Mouse (Mus musculus) lung, embryonic 15.5 days (tissue): Measurements from ENCODE around the gene Cggbp1. TPM values are rescaled to one million over a fixed set of nuclear protein-coding genes. Genes with fewer than 3 reads are reported as not detected.

Experiments
- ATAC-seq: fragments of 200-750 bp; cut with Nextera tagmentation; 2 replicates; pipeline ENCODE4 v1.8.0; 2017; ENCODE audit warnings: moderate number of reproducible peaks, borderline replicate concordance; ENCODE audit not compliant: low FRiP score, low TSS enrichment; ENCODE audit errors: extremely low read depth
- H3K27ac ChIP-seq: fragments of 300-500 bp; sonication (generic); 2 replicates; pipeline ENCODE4 v1.5.1; 2015; ENCODE audit warnings: moderate library complexity, mild to moderate bottlenecking, inconsistent platforms
- H3K27me3 ChIP-seq: fragments of 300-500 bp; sonication (generic); 2 replicates; pipeline ENCODE4 v1.6.1; 2015; ENCODE audit warnings: inconsistent platforms
- H3K36me3 ChIP-seq: fragments of 300-500 bp; sonication (generic); 2 replicates; pipeline ENCODE4 v1.6.1; 2015; ENCODE audit warnings: inconsistent platforms
- H3K4me1 ChIP-seq: fragments of 300-500 bp; sonication (generic); 2 replicates; pipeline ENCODE4 v1.6.1; 2015; ENCODE audit warnings: inconsistent platforms
- H3K4me2 ChIP-seq: fragments of 300-500 bp; sonication (generic); 2 replicates; pipeline ENCODE4 v1.6.1; 2015; ENCODE audit warnings: inconsistent platforms, mild to moderate bottlenecking, moderate library complexity
- H3K4me3 ChIP-seq: fragments of 300-500 bp; sonication (generic); 2 replicates; pipeline ENCODE4 v1.5.1; 2015; ENCODE audit warnings: mild to moderate bottlenecking, inconsistent platforms
- H3K9ac ChIP-seq: fragments of 300-500 bp; sonication (generic); 2 replicates; pipeline ENCODE4 v1.6.1; 2015; ENCODE audit warnings: inconsistent platforms
- H3K9me3 ChIP-seq: fragments of 300-500 bp; sonication (generic); 2 replicates; pipeline ENCODE4 v1.6.1; 2016; ENCODE audit warnings: inconsistent platforms
- WGBS: fragments of 180-500 bp; shearing (Covaris S2); methylation state at CpG from one replicate; pipeline ENCODE4 v1.1.7; 2015; 5-methylcytosine and 5-hydroxymethylcytosine counted together
- polyA plus RNA-seq: library from polyadenylated mRNA; unstranded; fragments of >200 nt; fragmentation: Nextera tagmentation; extraction: Ambion mirVana; gene quantifications from 2 replicates; pipeline ENCODE4 v1.2.1, GENCODE M21; 2015

The Cggbp1 gene
- polyA plus RNA-seq, 1 experiment from 2014 or later = 88.1 TPM

DNA sequence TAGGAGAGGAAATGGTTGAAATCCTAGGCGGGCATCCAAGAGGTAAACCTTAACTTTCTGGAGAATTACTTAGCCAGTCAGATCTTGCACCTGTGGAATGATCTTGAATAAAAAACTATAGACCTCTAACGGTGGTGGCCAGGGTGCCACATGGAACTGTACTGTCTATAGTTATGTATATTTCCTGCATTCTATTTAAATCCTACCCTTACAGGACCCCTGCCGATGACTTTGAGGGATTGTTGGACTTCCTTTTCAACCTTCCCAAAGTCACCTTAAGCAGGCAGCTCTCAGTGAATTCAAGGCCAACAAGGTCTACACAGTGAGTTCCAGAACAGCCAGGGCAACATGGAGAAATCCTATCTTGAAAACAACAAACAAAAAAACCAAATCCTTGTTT, 37.7 kb downstream of the Cggbp1 start:
- Histone ChIP-seq H3K27ac (no peak overlapping the region), H3K4me2 (no peak overlapping the region), H3K36me3 (no peaks in the 10 kb centered on the region), H3K9me3 (no peaks in the 10 kb centered on the region), H3K4me3 (no peak overlapping the region), H3K27me3 (no peaks in the 10 kb centered on the region), H3K9ac (no peak overlapping the region), H3K4me1 (no peaks in the 10 kb centered on the region)
- ATAC-seq = no peak
- 89% methylated on average over 3 of the region's 3 CpGs for WGBS

DNA sequence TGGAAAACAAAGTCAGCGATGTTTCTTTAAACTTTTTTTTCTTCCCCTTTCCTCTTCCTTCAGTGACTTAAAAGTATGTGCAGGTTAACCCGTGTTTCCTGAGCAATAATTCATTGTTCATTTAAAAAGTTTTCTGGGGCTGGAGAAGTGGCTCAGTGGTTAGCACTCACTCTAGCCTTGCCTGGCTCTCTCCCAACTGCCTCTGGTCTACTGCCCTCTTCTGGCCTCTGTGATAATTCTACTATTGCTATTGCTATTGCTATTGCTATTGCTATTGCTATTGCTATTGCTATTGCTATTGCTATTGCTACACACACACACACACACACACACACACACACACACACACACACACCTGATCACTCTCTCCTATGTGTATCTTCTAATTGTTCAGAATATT, 47.3 kb downstream of the Cggbp1 start:
- WGBS = 51% methylated on average over 2 of the region's 2 CpGs
- H3K9me3 ChIP-seq = no peaks in the 10 kb centered on the region
- H3K9ac ChIP-seq = no peak overlapping the region
- no peak for ATAC-seq
- no peak overlapping the region for H3K4me2 ChIP-seq
- H3K27ac ChIP-seq = no peak overlapping the region
- H3K36me3 ChIP-seq = no peaks in the 10 kb centered on the region
- H3K4me3 ChIP-seq = no peak overlapping the region
- H3K4me1 ChIP-seq = no peaks in the 10 kb centered on the region
- no peaks in the 10 kb centered on the region for H3K27me3 ChIP-seq

DNA sequence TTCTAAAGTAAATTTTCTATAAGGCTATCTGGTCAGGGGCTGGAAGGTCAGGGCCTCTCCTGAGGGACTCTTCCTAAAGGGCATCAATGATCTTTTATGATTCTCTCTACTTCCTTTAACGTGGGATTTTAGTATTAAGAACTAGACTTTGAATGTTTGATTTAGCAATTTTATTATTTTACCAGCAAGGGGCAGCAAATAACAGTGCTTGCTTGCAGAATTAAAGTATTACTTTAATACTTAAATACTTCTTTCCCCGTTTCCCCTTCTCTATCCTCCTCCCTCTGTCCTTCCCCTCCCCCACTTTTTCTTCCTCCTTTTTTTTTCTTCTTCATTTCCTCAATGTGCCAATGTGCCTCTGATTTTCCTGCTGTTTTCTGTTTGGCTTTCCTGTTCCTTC, 51.5 kb downstream of the Cggbp1 start:
- Histone ChIP-seq H3K4me3 (no peak overlapping the region), H3K27ac (no peak overlapping the region), H3K27me3 (no peaks in the 10 kb centered on the region), H3K4me1 (no peaks in the 10 kb centered on the region), H3K36me3 (no peaks in the 10 kb centered on the region), H3K9me3 (no peaks in the 10 kb centered on the region), H3K4me2 (no peak overlapping the region), H3K9ac (no peak overlapping the region)
- 37% methylated on average over 2 of the region's 2 CpGs for WGBS
- ATAC-seq = no peak

DNA sequence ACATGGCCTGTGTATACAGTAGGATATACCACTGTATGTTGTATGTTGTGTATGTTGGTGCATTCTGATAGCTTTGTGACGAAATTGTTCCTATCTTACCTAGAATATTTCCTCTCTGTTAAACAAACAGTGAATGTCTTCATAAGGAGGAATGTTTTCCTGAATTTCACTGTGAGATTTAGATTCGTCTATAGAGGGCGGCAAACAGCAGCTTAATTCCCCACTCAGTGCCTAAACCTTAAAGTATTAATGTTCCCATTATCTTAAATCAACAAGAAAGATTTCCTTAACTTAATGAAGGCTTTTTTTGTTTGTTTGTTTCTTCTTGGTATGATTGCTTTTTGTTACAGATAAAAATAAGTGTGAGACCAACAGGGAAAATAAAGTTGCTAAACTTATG, 55.3 kb downstream of the Cggbp1 start:
- no peaks in the 10 kb centered on the region for H3K27me3 ChIP-seq
- H3K36me3 ChIP-seq = no peaks in the 10 kb centered on the region
- H3K4me2 ChIP-seq = no peak overlapping the region
- ATAC-seq = no peak
- no peaks in the 10 kb centered on the region for H3K4me1 ChIP-seq
- H3K9me3 ChIP-seq = no peaks in the 10 kb centered on the region
- 9% methylated on average over 3 of the region's 3 CpGs for WGBS
- H3K4me3 ChIP-seq = no peak overlapping the region
- H3K27ac ChIP-seq = no peak overlapping the region
- no peak overlapping the region for H3K9ac ChIP-seq

DNA sequence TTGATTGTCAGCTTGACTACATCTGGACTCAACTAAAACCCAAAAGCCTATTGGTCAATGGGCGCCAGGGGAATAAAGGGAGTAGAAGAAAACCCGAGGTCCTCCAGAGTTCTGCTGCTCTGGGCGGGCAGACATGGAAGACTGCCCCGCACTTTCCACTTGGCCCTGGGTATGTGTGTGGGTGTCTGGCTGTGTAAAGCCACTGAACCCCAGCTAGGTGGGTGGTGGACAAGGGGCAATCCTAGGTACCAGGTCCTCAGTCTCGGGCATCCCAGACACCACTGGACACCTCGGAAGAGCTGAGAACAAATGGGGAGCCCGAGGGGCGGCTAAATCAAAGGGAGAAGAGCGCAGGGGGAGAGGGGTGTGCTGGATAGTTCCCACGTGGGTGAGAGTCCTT, 57.0 kb downstream of the Cggbp1 start:
- 75% methylated on average over 10 of the region's 10 CpGs for WGBS
- Histone ChIP-seq H3K9ac (no peak overlapping the region), H3K36me3 (no peaks in the 10 kb centered on the region), H3K4me1 (no peaks in the 10 kb centered on the region), H3K9me3 (no peaks in the 10 kb centered on the region), H3K27ac (no peak overlapping the region), H3K27me3 (no peaks in the 10 kb centered on the region), H3K4me3 (no peak overlapping the region), H3K4me2 (no peak overlapping the region)
- no peak for ATAC-seq

Other genes starting within 250 kb of the Cggbp1 start
- gene Csnka2ip, start 249.6 kb upstream of the Cggbp1 start, polyA plus RNA-seq = not detected in 2 replicates
- 23.8 and 24.9 TPM in 2 replicates for gene 4930453N24Rik, start 80.8 kb upstream of the Cggbp1 start, polyA plus RNA-seq
- 5.7 and 6.6 TPM in 2 replicates for gene Zfp654, start 344 bp upstream of the Cggbp1 start, polyA plus RNA-seq